ENCODE assay signal across 7 mouse cellular contexts in the genomic region with DNA sequence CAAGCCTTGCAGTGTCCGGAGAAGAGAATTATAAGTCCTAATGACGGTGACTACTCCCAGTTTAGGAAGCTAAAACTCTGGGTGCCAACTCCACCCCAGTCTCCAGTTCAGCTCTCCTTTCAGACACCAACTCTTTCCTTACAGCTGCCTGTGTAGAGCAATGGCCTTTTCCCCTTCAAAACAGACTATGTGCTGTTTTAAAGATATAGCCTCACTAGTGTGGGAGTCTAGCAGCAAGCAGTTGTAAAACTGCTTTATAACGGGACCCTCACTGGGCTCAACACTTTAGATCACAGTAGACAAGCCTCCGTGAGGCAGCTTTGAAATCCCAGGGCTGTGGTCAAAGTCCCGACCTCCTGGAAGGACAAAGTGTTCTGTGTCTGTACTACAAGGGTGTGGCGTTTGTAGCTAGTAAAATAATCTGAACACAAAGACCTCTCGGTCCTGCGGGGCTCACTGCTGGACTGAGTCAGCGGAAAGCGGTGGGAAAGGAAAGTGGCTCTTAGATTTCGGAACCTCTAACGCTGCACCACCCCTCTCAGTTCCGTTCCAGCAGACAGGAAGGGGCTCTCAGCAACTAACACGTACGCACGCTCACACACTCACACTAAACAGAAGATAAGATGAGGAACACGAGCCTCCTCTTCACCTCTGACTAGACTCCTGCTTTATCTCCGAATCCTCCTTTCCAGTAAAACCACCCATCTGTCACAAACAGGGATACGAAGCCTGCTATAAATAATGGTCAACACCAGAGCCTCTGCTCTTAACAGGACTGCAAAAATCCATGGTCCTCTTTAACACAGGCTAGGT. TPM values are rescaled to one million over a fixed set of nuclear protein-coding genes. Genes with fewer than 3 reads are reported as not detected.
DNase-seq lines count a peak whose midpoint lies in the region; ATAC-seq and TF ChIP-seq lines count a peak whose summit lies in the region.

No protein-coding gene starts in this region.

- peaks cover 38% of the 10 kb centered on the region for H3K4me1 ChIP-seq in G1E (ENCODE audit: insufficient read depth, low read depth, low read length)
- H3K4me1 ChIP-seq in bone marrow macrophage, adult 2 months (ENCODE audit: control insufficient read depth, insufficient read depth, low read length) = peaks cover 8% of the 10 kb centered on the region; the same call in 1 of the 2 replicates
- peaks cover 17% of the 10 kb centered on the region for H3K4me1 ChIP-seq in hindbrain, embryonic 10.5 days (replicated peaks)
- peaks cover 7% of the 10 kb centered on the region; the same call in 1 of the 2 replicates for H3K4me1 ChIP-seq in limb, embryonic 10.5 days

- DNase-seq in G1E (ENCODE audit: low spot score) = peak; percentile 47
- peak; percentile 25 for DNase-seq in hindbrain, embryonic 10.5 days (ENCODE audit: low spot score)
- DNase-seq in limb, embryonic 10.5 days (ENCODE audit: low spot score) = peak; percentile 37
- peak; percentile 50 for DNase-seq in mesoderm, embryonic 11.5 days (ENCODE audit: low read depth, low spot score)
- peak; percentile 76 for DNase-seq in skeletal muscle tissue, adult 2 months (ENCODE audit: low read depth, low spot score)

- no peak for TF ChIP-seq POLR2A in bone marrow macrophage, adult 2 months (IDR thresholded peaks at IDR 0.05; ENCODE audit: borderline replicate concordance, low read depth, low read length)

- peak; percentile 93 for ATAC-seq in G1E (ENCODE audit: extremely low read depth, insufficient number of reproducible peaks, low FRiP score, poor library complexity, severe bottlenecking)
- ATAC-seq in frontal cortex, adult (ENCODE audit: low TSS enrichment) = peak; percentile 88

- H3K27me3 ChIP-seq in G1E (ENCODE audit: insufficient read depth, low read length) = no peaks in the 10 kb centered on the region
- no peaks in the 10 kb centered on the region for H3K27me3 ChIP-seq in hindbrain, embryonic 10.5 days (ENCODE audit: insufficient read depth, poor library complexity, severe bottlenecking)
- H3K27me3 ChIP-seq in limb, embryonic 10.5 days (ENCODE audit: low read depth, poor library complexity, severe bottlenecking) = no peaks in the 10 kb centered on the region

- H3K36me3 ChIP-seq in G1E (replicated peaks) = no peaks in the 10 kb centered on the region
- no peaks in the 10 kb centered on the region for H3K36me3 ChIP-seq in hindbrain, embryonic 10.5 days
- H3K36me3 ChIP-seq in limb, embryonic 10.5 days = no peaks in the 10 kb centered on the region

- 54% methylated on average over 19 of the region's 19 CpGs for WGBS in hindbrain, embryonic 10.5 days
- WGBS in limb, embryonic 10.5 days = 30% methylated on average over 19 of the region's 19 CpGs

- no peaks in the 10 kb centered on the region for H3K9me3 ChIP-seq in G1E (replicated peaks)
- no peaks in the 10 kb centered on the region for H3K9me3 ChIP-seq in hindbrain, embryonic 10.5 days
- H3K9me3 ChIP-seq in limb, embryonic 10.5 days (replicated peaks) = no peaks in the 10 kb centered on the region

- H3K27ac ChIP-seq in bone marrow macrophage, adult 2 months (ENCODE audit: insufficient read depth, low read depth, low read length) = no peak overlapping the region
- H3K27ac ChIP-seq in hindbrain, embryonic 10.5 days = peak overlapping the region; percentile 66
- H3K27ac ChIP-seq in limb, embryonic 10.5 days = peak overlapping the region; percentile 74

- H3K4me3 ChIP-seq in G1E (ENCODE audit: low read depth, low read length) = peak overlapping the region; percentile 58; the same call in 1 of the 2 replicates
- peak overlapping the region; percentile 54 for H3K4me3 ChIP-seq in bone marrow macrophage, adult 2 months (ENCODE audit: insufficient read depth, low read length)
- peak overlapping the region; percentile 16; the same call in 1 of the 2 replicates for H3K4me3 ChIP-seq in hindbrain, embryonic 10.5 days
- H3K4me3 ChIP-seq in limb, embryonic 10.5 days = peak overlapping the region; percentile 39

- no peak for TF ChIP-seq CTCF in G1E (IDR thresholded peaks at IDR 0.05; ENCODE audit: low read depth, low read length)
- no peak for TF ChIP-seq CTCF in bone marrow macrophage, adult 2 months (IDR thresholded peaks at IDR 0.05; ENCODE audit: low read depth, low read length)

RNA-seq across cellular contexts. Expression of gene Arl4a, which starts 21.0 kb away (rescaled TPM):
- total RNA-seq in G1E (2014; fragmentation: Nextera tagmentation) (96.3 and 122 TPM in 2 replicates), G1E (2017) (68.4 and 77.0 TPM in 2 replicates)
- 88.6 and 94.5 TPM in 2 replicates for polyA plus RNA-seq in G1E (2012)
- polyA plus RNA-seq in bone marrow macrophage, adult 2 months (2012; ENCODE audit: insufficient read depth, insufficient read length, missing spikeins) = 10.5 and 13.8 TPM in 2 replicates
- 46.7 and 49.2 TPM in 2 replicates for polyA plus RNA-seq in hindbrain, embryonic 10.5 days (2016; fragmentation: Nextera tagmentation; extraction: Ambion mirVana)
- polyA plus RNA-seq in limb, embryonic 10.5 days (2016; fragmentation: Nextera tagmentation; extraction: Ambion mirVana) = 16.3 and 23.8 TPM in 2 replicates

Comparison
In these comparisons a context has a peak if more than half of its experiments do, and no peak if none do; other contexts are left out.
1. DNase-seq: peak in every context shown above with its lines; median percentile 76 in skeletal muscle tissue, adult 2 months; 50 in mesoderm, embryonic 11.5 days; 47 in G1E; 37 in limb, embryonic 10.5 days; 25 in hindbrain, embryonic 10.5 days.